Mouse (Mus musculus) heart, embryonic 10.5 days (tissue): ENCODE measurements around the gene Atp7b. TPM values are rescaled to one million over a fixed set of nuclear protein-coding genes. Genes with fewer than 3 reads are reported as not detected.

ENCODE experiments used
- DNase-seq: peaks from one replicate; pipeline ENCODE4 v3.0.0-alpha.2; 2017; ENCODE audit warnings: low spot score
- H3K27ac ChIP-seq: fragments of 300-500 bp; sonication (generic); 2 replicates; pipeline ENCODE4 v1.5.1; 2016; ENCODE audit warnings: mild to moderate bottlenecking
- H3K27me3 ChIP-seq: fragments of 300-500 bp; sonication (generic); 2 replicates; pipeline ENCODE4 v1.6.1; 2016; ENCODE audit warnings: mild to moderate bottlenecking; ENCODE audit not compliant: poor library complexity, insufficient read depth, severe bottlenecking
- H3K36me3 ChIP-seq: fragments of 300-500 bp; sonication (generic); 2 replicates; pipeline ENCODE4 v1.6.1; 2016; ENCODE audit warnings: mild to moderate bottlenecking, moderate library complexity
- H3K4me1 ChIP-seq: fragments of 300-500 bp; sonication (generic); 2 replicates; pipeline ENCODE4 v1.6.1; 2016; ENCODE audit warnings: mild to moderate bottlenecking
- H3K4me3 ChIP-seq: fragments of 300-500 bp; sonication (generic); 2 replicates; pipeline ENCODE4 v1.5.1; 2016; ENCODE audit warnings: mild to moderate bottlenecking, moderate library complexity
- H3K9me3 ChIP-seq: fragments of 300-500 bp; sonication (generic); 2 replicates; pipeline ENCODE4 v1.6.1; 2016; ENCODE audit warnings: mild to moderate bottlenecking, moderate library complexity
- WGBS: fragments of 180-500 bp; shearing (Covaris S2); methylation state at CpG from one replicate; pipeline ENCODE4 v1.1.7; 2016; 5-methylcytosine and 5-hydroxymethylcytosine counted together
- polyA plus RNA-seq: library from polyadenylated mRNA; unstranded; fragments of >200 nt; fragmentation: Nextera tagmentation; extraction: Ambion mirVana; gene quantifications from 2 replicates; pipeline ENCODE4 v1.2.1, GENCODE M21; 2016

Atp7b gene
- polyA plus RNA-seq, 1 experiment from 2014 or later = 3.8 TPM

DNA sequence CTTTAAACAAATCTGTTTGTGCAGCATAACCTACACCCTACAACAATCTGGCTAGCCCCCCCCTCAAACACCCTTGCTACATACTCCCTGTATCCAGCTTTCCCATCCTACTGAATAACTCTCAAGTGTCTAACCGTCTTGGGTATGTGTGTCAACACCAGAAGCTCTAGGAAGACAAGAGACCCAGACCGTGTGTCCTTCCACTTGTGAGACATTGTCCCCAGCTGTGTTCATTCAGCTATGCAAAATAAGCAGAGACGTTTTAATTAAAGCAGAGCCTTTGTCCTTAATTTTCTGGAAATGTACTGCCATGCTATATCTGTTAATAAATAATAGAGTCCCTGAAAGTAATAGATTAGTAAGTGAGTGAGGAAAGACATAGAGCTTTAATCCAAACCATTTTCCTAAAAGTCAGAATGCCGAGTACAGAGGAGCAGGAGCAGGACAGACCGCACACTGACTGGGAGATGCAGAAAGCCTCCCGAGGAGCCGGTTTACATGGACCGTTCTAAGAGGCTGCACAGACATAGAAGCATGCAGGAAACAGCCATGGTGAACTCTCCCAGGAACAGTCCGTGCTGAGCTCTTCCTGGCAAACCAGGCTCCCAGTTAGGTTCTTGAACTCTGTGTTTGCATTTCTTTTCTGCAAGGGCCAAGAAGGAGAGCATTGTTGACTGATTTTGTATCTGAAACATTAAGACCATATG, 112.6 kb downstream of the Atp7b start:
- no peaks in the 10 kb centered on the region for H3K4me1 ChIP-seq
- no peak overlapping the region for H3K27ac ChIP-seq
- no peak overlapping the region for H3K4me3 ChIP-seq
- 71% methylated on average over 9 of the region's 9 CpGs for WGBS
- H3K27me3 ChIP-seq = no peaks in the 10 kb centered on the region
- no peak for DNase-seq
- H3K36me3 ChIP-seq = no peaks in the 10 kb centered on the region
- H3K9me3 ChIP-seq = no peaks in the 10 kb centered on the region

DNA sequence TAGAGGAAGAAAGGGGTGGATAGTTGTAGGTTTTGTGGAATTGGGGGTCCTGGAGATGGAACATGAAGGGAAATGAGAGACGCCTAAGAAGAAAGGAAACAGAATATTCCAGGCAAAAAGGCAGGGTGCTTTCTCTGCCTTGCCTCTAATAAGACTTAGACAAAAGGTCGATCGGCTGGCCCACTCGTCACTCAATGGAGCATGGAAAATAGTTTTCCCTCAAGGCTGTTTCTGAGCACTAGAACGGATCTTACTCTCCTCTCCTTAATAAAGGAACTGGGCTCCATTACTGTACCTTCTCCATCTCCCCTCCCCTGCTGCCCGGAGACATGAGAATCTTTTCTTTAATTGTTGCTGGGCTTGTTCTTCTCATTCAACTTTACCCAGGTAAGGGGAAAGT, 113.6 kb downstream of the Atp7b start, which contains the start of gene Defb13:
TSS of gene Defb13 (plus strand) at position 301 of the 400 bp plus-strand sequence.
- WGBS = 84% methylated on average over 6 of the region's 6 CpGs
- no peaks in the 10 kb centered on the region for H3K27me3 ChIP-seq

More for the DNA sequence above, 113.6 kb downstream of the Atp7b start, which contains the start of gene Defb13:
- no peak within 1 kb of the TSS for H3K4me3 ChIP-seq
- no peaks in the 10 kb centered on the region for H3K9me3 ChIP-seq
- no peak for DNase-seq
- H3K36me3 ChIP-seq = no peaks in the 10 kb centered on the region
- no peak within 1 kb of the TSS for H3K27ac ChIP-seq
- H3K4me1 ChIP-seq = no peaks in the 10 kb centered on the region

Other genes starting within 250 kb of the Atp7b start
- not detected in 2 replicates for gene Defb50, start 236.8 kb downstream of the Atp7b start, polyA plus RNA-seq
- gene Defb2, start 220.4 kb downstream of the Atp7b start, polyA plus RNA-seq = not detected in 2 replicates
- gene Defb10, start 201.4 kb downstream of the Atp7b start, polyA plus RNA-seq = not detected in 2 replicates
- not detected in 2 replicates for gene Defb9, start 174.9 kb downstream of the Atp7b start, polyA plus RNA-seq
- not detected in 2 replicates for gene Defb11, start 153.9 kb downstream of the Atp7b start, polyA plus RNA-seq
- gene Defb15, start 127.6 kb downstream of the Atp7b start, polyA plus RNA-seq = not detected in 2 replicates
- gene Defb35, start 122.0 kb downstream of the Atp7b start, polyA plus RNA-seq = not detected in 2 replicates
- gene Defb13, start 113.5 kb downstream of the Atp7b start, polyA plus RNA-seq = not detected in 2 replicates
- gene Fam90a1a, start 101.6 kb downstream of the Atp7b start, polyA plus RNA-seq = not detected in 2 replicates
- not detected in 2 replicates for gene Ccdc70, start 90.5 kb downstream of the Atp7b start, polyA plus RNA-seq
- gene Alg11, start 416 bp upstream of the Atp7b start, polyA plus RNA-seq = 20.3 and 34.6 TPM in 2 replicates
- 0.09 TPM in 1 of 2 replicates, not detected in the other for gene Nek5, start 64.7 kb upstream of the Atp7b start, polyA plus RNA-seq
- 5.4 and 6.1 TPM in 2 replicates for gene Nek3, start 106.1 kb upstream of the Atp7b start, polyA plus RNA-seq
- gene Ckap2, start 125.5 kb upstream of the Atp7b start, polyA plus RNA-seq = 37.4 and 38.9 TPM in 2 replicates
- 26.6 and 31.5 TPM in 2 replicates for gene Vps36, start 132.5 kb upstream of the Atp7b start, polyA plus RNA-seq
- gene Thsd1, start 167.0 kb upstream of the Atp7b start, polyA plus RNA-seq = 12.2 and 15.4 TPM in 2 replicates
- gene Tpte, start 223.1 kb upstream of the Atp7b start, polyA plus RNA-seq = not detected in 2 replicates